Mouse (Mus musculus): ENCODE results near the gene Sptbn4. TPM values are rescaled to one million over a fixed set of nuclear protein-coding genes. Genes with fewer than 3 reads are reported as not detected.
A peak's percentile ranks its signal among the peaks of the same experiment; 100 is the strongest.

The Sptbn4 gene
- polyA plus RNA-seq, 1 experiment, result 0.23 TPM

- 1% methylated on average over 23 of the region's 23 CpGs for WGBS
- H3K36me3 ChIP-seq (ENCODE audit: control insufficient read depth, insufficient read depth, low read length), result peaks cover 9% of the 10 kb centered on the region
- TF ChIP-seq CTCF (IDR thresholded peaks at IDR 0.05; ENCODE audit: extremely low read depth, insufficient read depth, insufficient read length, insufficient replicate concordance), result peak; percentile 31; the same call in 1 of the 2 replicates
- TF ChIP-seq POLR2A (IDR thresholded peaks at IDR 0.05; ENCODE audit: low read depth, low read length), result no peak
- H3K27ac ChIP-seq (ENCODE audit: insufficient read depth, low read length), result peak overlapping the region; percentile 93
- no peaks in the 10 kb centered on the region for H3K4me1 ChIP-seq (ENCODE audit: control insufficient read depth, insufficient read depth, insufficient read length)
- peak overlapping the region; percentile 89 for H3K4me3 ChIP-seq (ENCODE audit: extremely low read depth, insufficient read depth, insufficient read length)
- peak; percentile 95 to 99 for DNase-seq (ENCODE audit: low read depth in 1 of 2, low spot score in 2 of 2)
- no peaks in the 10 kb centered on the region for H3K27me3 ChIP-seq (ENCODE audit: control insufficient read depth, insufficient read depth, low read length)
These were observed 27.0 kb upstream of the Sptbn4 start for GRCm38 (mm10) chr7:27474490-27474954.

DNA sequence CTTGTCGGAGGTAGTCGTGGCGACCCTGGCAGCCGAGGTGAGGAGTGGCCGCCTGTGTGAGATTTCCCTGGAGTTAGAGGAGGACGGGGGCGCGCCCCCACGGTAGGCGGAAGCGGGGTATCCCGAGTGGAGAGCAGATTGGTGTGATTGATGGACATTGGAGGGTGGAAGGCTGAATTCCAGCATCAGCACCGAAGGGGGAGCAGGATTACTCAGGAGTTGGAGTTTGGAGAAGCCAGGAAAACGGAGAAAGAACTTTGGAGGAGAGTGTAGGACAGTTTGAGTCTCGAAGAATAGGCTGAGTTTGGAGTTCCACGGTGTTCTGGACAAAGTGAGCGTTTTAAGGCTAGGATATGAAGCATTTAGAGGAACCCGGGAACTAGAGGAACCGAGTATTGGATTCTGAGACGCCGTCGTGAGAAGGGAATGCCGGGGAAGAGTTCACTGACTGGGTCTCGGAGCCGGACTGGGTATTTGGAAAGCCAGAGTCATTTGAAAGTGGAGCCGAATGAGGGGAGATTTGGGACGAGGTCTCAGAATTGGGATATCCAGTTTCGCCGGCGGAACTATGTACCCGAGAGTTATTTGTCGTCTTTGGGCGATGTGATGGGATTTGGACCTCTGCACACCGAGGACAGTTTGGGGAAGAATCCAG lies 26.5 kb upstream of the Sptbn4 start:
- no peaks in the 10 kb centered on the region for H3K4me1 ChIP-seq (ENCODE audit: control insufficient read depth, insufficient read depth, insufficient read length)
- peak overlapping the region; percentile 93 for H3K27ac ChIP-seq (ENCODE audit: insufficient read depth, low read length)
- H3K4me3 ChIP-seq (ENCODE audit: extremely low read depth, insufficient read depth, insufficient read length), result peak overlapping the region; percentile 89
- H3K27me3 ChIP-seq (ENCODE audit: control insufficient read depth, insufficient read depth, low read length), result no peaks in the 10 kb centered on the region
- DNase-seq (ENCODE audit: low read depth in 1 of 2, low spot score in 2 of 2), result peak in 1 of 2 experiments; percentile 28
- peaks cover 9% of the 10 kb centered on the region for H3K36me3 ChIP-seq (ENCODE audit: control insufficient read depth, insufficient read depth, low read length)
- under 1% methylated on average over 34 of the region's 34 CpGs for WGBS
- no peak for TF ChIP-seq POLR2A (IDR thresholded peaks at IDR 0.05; ENCODE audit: low read depth, low read length)
- TF ChIP-seq CTCF (IDR thresholded peaks at IDR 0.05; ENCODE audit: extremely low read depth, insufficient read depth, insufficient read length, insufficient replicate concordance), result no peak

DNA sequence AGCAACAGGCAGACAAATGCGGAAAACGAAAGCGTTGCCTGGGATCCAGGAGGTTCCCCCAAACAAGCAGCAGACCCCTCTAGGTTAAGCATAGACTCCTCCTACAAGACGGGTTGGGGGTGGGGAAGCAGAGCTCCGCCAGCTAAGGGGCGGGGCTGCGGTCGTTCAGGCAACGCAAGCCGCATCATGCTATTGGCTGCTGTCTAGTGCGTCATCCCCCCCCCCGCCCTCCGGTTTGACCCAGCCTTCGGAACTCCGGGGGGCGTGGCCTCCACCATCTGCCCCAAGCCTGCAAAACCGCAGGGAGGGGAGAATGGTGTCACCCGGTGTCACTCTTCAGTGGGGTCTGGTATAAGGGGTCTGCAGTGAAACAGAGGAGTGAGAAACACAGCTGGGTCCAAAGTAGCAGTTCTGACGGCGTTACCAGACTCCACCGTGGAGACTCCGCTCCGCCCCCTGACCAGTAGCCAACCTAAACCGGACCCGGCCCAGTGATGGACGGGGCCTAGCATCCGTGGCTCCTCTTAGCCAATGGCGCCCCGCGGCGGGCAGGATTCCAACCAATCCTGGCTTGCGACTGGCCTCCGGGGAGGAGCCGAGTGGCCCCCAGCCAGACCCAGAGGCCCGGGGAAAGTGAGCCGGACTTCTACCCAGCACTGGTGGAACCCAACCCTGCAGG lies 25.8 kb upstream of the Sptbn4 start, which contains the start of gene Sertad3:
TSS of gene Sertad3 (plus strand) at position 613 of the 679 bp plus-strand sequence.
- H3K36me3 ChIP-seq (ENCODE audit: control insufficient read depth, insufficient read depth, low read length), result peaks cover 9% of the 10 kb centered on the region
- DNase-seq (ENCODE audit: low read depth in 1 of 2, low spot score in 2 of 2), result peak; percentile 97 to 98
- H3K27ac ChIP-seq (ENCODE audit: insufficient read depth, low read length), result peak within 1 kb of the TSS; percentile 93
- under 1% methylated on average over 36 of the region's 36 CpGs for whole genome bisulfite sequencing
- H3K27me3 ChIP-seq (ENCODE audit: control insufficient read depth, insufficient read depth, low read length), result no peaks in the 10 kb centered on the region
- peak within 1 kb of the TSS; percentile 89 for H3K4me3 ChIP-seq (ENCODE audit: extremely low read depth, insufficient read depth, insufficient read length)
- H3K4me1 ChIP-seq (ENCODE audit: control insufficient read depth, insufficient read depth, insufficient read length), result no peaks in the 10 kb centered on the region
- peak; percentile 34; the same call in 1 of the 2 replicates for TF ChIP-seq POLR2A (IDR thresholded peaks at IDR 0.05; ENCODE audit: low read depth, low read length)
- no peak for TF ChIP-seq CTCF (IDR thresholded peaks at IDR 0.05; ENCODE audit: extremely low read depth, insufficient read depth, insufficient read length, insufficient replicate concordance)

DNA sequence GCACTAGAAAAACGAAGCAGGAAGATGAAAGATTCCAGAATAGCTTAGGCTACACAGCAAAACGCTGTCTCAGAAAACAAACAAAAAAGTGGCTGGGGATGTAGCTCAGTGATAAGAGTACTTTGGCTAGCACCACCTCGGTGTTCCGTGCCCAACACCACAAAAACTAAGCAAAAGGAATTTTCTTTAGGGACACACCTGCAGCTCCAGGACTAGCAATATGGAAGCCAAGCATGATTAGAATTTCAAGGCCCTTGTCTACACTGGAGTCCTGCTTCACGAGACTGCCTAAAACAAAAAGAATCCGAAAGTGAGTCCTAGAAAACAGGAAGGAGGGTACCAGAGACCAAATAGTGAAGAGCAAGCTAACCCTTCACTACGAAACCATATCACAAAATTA lies 25.1 kb upstream of the Sptbn4 start:
- no peak for TF ChIP-seq POLR2A (IDR thresholded peaks at IDR 0.05; ENCODE audit: low read depth, low read length)
- TF ChIP-seq CTCF (IDR thresholded peaks at IDR 0.05; ENCODE audit: extremely low read depth, insufficient read depth, insufficient read length, insufficient replicate concordance), result no peak
- H3K36me3 ChIP-seq (ENCODE audit: control insufficient read depth, insufficient read depth, low read length), result peaks cover 9% of the 10 kb centered on the region
- DNase-seq (ENCODE audit: low read depth in 1 of 2, low spot score in 2 of 2), result no peak
- peak overlapping the region; percentile 89 for H3K4me3 ChIP-seq (ENCODE audit: extremely low read depth, insufficient read depth, insufficient read length)
- WGBS, result 8% methylated on average over 7 of the region's 7 CpGs
- peak overlapping the region; percentile 83 for H3K27ac ChIP-seq (ENCODE audit: insufficient read depth, low read length)
- H3K4me1 ChIP-seq (ENCODE audit: control insufficient read depth, insufficient read depth, insufficient read length), result no peaks in the 10 kb centered on the region
- H3K27me3 ChIP-seq (ENCODE audit: control insufficient read depth, insufficient read depth, low read length), result no peaks in the 10 kb centered on the region

- Histone ChIP-seq H3K27ac (ENCODE audit: insufficient read depth, low read length) (no peak overlapping the region), H3K36me3 (ENCODE audit: control insufficient read depth, insufficient read depth, low read length) (peaks cover 5% of the 10 kb centered on the region), H3K4me3 (ENCODE audit: extremely low read depth, insufficient read depth, insufficient read length) (no peak overlapping the region), H3K4me1 (ENCODE audit: control insufficient read depth, insufficient read depth, insufficient read length) (no peaks in the 10 kb centered on the region), H3K27me3 (ENCODE audit: control insufficient read depth, insufficient read depth, low read length) (no peaks in the 10 kb centered on the region)
- TF ChIP-seq CTCF (IDR thresholded peaks at IDR 0.05; ENCODE audit: extremely low read depth, insufficient read depth, insufficient read length, insufficient replicate concordance) (no peak), POLR2A (IDR thresholded peaks at IDR 0.05; ENCODE audit: low read depth, low read length) (no peak)
- WGBS, result 93% methylated on average over 11 of the region's 11 CpGs
- no peak for DNase-seq (ENCODE audit: low read depth in 1 of 2, low spot score in 2 of 2)
These were observed 24.1 kb upstream of the Sptbn4 start for GRCm38 (mm10) chr7:27471390-27472120.

GRCm38 (mm10) chr7:27467648-27468047 lies 20.2 kb upstream of the Sptbn4 start:
- DNase-seq (ENCODE audit: low read depth in 1 of 2, low spot score in 2 of 2), result no peak
- Histone ChIP-seq H3K27me3 (ENCODE audit: control insufficient read depth, insufficient read depth, low read length) (no peaks in the 10 kb centered on the region), H3K4me1 (ENCODE audit: control insufficient read depth, insufficient read depth, insufficient read length) (no peaks in the 10 kb centered on the region), H3K27ac (ENCODE audit: insufficient read depth, low read length) (no peak overlapping the region), H3K36me3 (ENCODE audit: control insufficient read depth, insufficient read depth, low read length) (peaks cover 3% of the 10 kb centered on the region; the same call in 1 of the 2 replicates), H3K4me3 (ENCODE audit: extremely low read depth, insufficient read depth, insufficient read length) (no peak overlapping the region)
- no peak for TF ChIP-seq POLR2A (IDR thresholded peaks at IDR 0.05; ENCODE audit: low read depth, low read length)
- no peak for TF ChIP-seq CTCF (IDR thresholded peaks at IDR 0.05; ENCODE audit: extremely low read depth, insufficient read depth, insufficient read length, insufficient replicate concordance)
- 42% methylated on average over 4 of the region's 4 CpGs for WGBS

Data from spleen, adult 2 months (tissue).